Mouse (Mus musculus) cerebellum, postnatal 36 days (tissue): Measurements from ENCODE around the gene Actl11.

Source experiments
- DNase-seq, 2 experiments: peaks; one replicate each; pipeline ENCODE4 v3.0.0; 2021 to 2022; ENCODE audit warnings: mixed read lengths in 2 of 2

Gene Actl11

GRCm38 (mm10) chr9:107923021-107923420 is 5.2 kb upstream of the Actl11 start:
- DNase-seq: no peak

- no peak for DNase-seq
Measured at GRCm38 (mm10) chr9:107923956-107924355, 4.3 kb upstream of the Actl11 start.

GRCm38 (mm10) chr9:107925251-107925650 is 3.0 kb upstream of the Actl11 start:
- no peak for DNase-seq

- DNase-seq: no peak
Measured at GRCm38 (mm10) chr9:107926920-107927420, 1.3 kb upstream of the Actl11 start.

- DNase-seq: no peak
Measured at GRCm38 (mm10) chr9:107927749-107928148, 520 bp upstream of the Actl11 start.

- no peak for DNase-seq
Measured at GRCm38 (mm10) chr9:107932221-107932620, 4.0 kb downstream of the Actl11 start.

- DNase-seq: no peak
Measured at GRCm38 (mm10) chr9:107934146-107934545, 5.9 kb downstream of the Actl11 start.

GRCm38 (mm10) chr9:107935374-107935773 is 7.1 kb downstream of the Actl11 start, which contains the start of gene Camkv:
TSS of gene Camkv (plus strand) at chr9:107935674.
- DNase-seq: no peak

- peak in 1 of 2 experiments; percentile 34 for DNase-seq
Measured at GRCm38 (mm10) chr9:107935790-107936214, 7.5 kb downstream of the Actl11 start.

- no peak for DNase-seq
Measured at GRCm38 (mm10) chr9:107936215-107936822, 8.1 kb downstream of the Actl11 start.

GRCm38 (mm10) chr9:107936831-107937230 is 8.6 kb downstream of the Actl11 start:
- DNase-seq: no peak

- DNase-seq: peak; percentile 31 to 51
Measured at GRCm38 (mm10) chr9:107947241-107948194, 19.2 kb downstream of the Actl11 start.

- no peak for DNase-seq
Measured at GRCm38 (mm10) chr9:107949184-107949921, 21.1 kb downstream of the Actl11 start.

- no peak for DNase-seq
Measured at GRCm38 (mm10) chr9:107949922-107950235, 21.6 kb downstream of the Actl11 start, which contains the start of gene Traip. TSS of gene Traip (plus strand) at chr9:107950136.

GRCm38 (mm10) chr9:107950460-107951355 is 22.4 kb downstream of the Actl11 start:
- peak; percentile 88 to 91 for DNase-seq

GRCm38 (mm10) chr9:107955613-107956289 is 27.5 kb downstream of the Actl11 start:
- DNase-seq: no peak

- DNase-seq: no peak
Measured at GRCm38 (mm10) chr9:107957141-107957540, 28.9 kb downstream of the Actl11 start.

- no peak for DNase-seq
Measured at GRCm38 (mm10) chr9:107959896-107960295, 31.6 kb downstream of the Actl11 start.

GRCm38 (mm10) chr9:107960928-107961327 is 32.7 kb downstream of the Actl11 start:
- DNase-seq: no peak

- no peak for DNase-seq
Measured at GRCm38 (mm10) chr9:107961351-107961762, 33.1 kb downstream of the Actl11 start.

- no peak for DNase-seq
Measured at GRCm38 (mm10) chr9:107961881-107962280, 33.6 kb downstream of the Actl11 start.
